Mouse (Mus musculus): ENCODE results near the gene Sema4c.
"Not testable (repeated sequence)": the region's sequence is repeated elsewhere in the genome, so short reads cannot be mapped to it uniquely, and the experiment has no call there.

Gene Sema4c

DNA sequence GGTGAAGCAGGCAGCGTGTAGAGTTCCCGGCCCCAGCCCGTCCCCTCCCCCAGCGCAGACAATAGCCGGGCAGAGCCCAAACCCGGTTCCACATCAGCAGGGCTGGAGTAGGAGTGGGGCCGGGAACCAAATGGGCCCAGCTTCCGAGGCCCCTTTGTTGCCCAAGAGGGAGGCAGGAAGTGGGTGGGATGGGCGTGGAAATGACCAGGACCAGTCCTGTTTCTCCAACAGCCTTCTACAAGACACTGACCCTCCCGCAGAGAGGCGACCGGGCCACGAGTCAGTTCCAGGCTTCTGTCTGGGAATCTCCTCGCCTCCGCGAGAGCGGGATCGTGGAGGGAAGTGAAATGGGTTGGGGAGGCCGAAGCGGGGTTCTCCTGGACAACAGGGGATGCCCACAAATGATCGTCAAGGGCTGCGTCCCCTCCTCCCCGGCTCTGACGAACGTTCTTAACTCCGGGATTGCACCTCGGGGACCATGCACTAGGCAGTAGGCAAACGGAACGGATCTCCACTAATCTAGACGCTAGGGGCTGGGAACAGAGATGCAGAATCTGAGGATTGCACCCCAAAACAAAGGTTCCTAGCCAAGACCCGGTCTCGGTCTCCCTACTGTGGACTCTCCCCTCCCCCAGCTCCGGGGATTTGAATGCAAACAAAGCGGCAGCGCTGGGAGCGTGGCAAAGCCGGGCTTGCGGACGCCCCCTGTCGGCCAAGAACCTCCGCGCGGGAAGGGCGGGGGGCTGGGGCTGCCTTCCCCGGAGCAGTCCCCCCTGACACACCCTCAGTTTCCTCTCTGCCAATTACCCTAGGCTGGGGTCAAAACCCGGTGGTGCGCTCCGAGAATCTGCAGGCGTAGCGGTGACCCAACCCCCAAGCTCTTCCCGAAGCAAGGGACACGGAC is 1.3 kb downstream of the Sema4c start:
- peak; percentile 94 for DNase-seq (ENCODE audit: low spot score)

- DNase-seq (ENCODE audit: low spot score): peak; percentile 53
These were observed 2.3 kb downstream of the Sema4c start for GRCm38 (mm10) chr1:36555798-36556395.

- no peak for DNase-seq (ENCODE audit: low spot score)
These were observed 3.3 kb downstream of the Sema4c start for GRCm38 (mm10) chr1:36554633-36555399.

DNA sequence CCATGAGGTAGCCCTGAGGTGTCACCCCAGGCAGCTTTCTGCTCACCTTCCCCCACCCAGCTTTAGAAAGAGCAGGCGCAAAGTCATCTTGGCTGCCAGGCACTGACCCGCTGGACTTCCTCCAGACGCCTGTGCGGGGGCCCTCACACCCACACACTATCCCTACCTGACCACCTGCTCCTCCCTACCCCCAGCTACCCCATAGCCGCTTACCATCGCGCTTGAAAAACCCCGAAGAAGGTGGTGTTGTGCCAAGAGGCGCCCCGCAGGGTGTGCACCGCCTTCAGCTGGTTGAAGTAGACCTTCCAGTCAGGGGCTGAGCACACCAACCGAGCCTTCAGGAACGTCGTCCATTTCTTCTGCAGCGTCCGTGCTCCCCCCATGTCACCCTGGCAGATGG is 5.6 kb downstream of the Sema4c start:
- no peak for DNase-seq (ENCODE audit: low spot score)

DNA sequence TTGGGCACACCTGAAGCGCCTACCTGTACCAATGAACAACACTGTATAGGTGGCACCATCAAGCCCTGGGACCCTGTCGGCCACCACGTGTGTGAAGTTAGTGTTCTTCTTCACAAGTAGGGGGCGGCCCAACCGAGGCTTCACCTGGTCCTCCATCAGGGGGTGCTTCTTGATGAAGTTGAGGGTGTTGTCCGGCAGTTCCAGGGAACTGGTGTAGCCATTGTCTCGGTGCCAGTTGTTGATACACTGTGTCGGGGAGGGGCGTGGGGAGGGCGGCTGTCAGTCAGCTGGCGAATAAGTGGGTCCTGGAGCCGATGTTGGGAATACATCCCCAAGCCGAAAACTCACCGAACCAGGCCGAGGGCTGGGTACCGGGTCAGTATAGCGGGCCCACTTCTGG is 6.2 kb downstream of the Sema4c start:
- no peak for DNase-seq (ENCODE audit: low spot score)

- DNase-seq (ENCODE audit: low spot score): no peak
These were observed 7.9 kb downstream of the Sema4c start for GRCm38 (mm10) chr1:36550075-36550863.

- no peak for DNase-seq (ENCODE audit: low spot score)
These were observed 8.7 kb downstream of the Sema4c start for GRCm38 (mm10) chr1:36549491-36549890.

- no peak for DNase-seq (ENCODE audit: low spot score)
These were observed 9.4 kb downstream of the Sema4c start for GRCm38 (mm10) chr1:36548771-36549170.

- peak; percentile 82 for DNase-seq (ENCODE audit: low spot score)
These were observed 10.1 kb downstream of the Sema4c start for GRCm38 (mm10) chr1:36547981-36548598.

DNA sequence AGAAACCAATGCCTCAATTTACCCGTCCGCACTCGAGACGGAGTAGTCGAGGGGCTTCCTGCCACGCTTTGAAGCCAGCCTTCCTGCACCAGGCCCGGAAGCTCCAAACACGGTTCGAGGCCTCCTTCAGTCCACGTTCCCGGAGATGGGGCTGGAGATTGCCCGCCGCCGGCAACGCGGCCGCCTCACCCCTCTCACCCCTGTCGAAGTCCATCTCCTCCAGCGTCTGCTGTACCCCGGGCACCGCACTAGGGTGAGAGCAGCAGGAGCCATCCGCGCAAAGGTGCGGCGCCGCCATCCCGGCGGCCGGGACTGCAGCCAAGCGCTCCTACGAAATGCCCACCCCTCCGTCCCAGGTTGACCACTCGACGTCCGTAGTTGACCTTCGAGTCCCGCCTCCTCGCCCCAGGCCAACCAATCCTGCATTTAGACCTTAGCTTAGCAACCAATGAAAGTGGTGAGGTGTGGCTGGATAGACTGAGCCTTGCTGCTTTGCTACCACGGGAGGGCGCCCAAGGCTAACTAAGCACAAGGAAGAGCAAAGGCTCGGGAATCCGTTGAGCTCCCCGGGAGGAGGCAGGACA is 11.2 kb downstream of the Sema4c start, which contains the start of gene Ankrd39:
Ankrd39 (minus strand) TSS at position 558 of the 584 bp plus-strand sequence.
- peak; percentile 100 for DNase-seq (ENCODE audit: low spot score)

DNA sequence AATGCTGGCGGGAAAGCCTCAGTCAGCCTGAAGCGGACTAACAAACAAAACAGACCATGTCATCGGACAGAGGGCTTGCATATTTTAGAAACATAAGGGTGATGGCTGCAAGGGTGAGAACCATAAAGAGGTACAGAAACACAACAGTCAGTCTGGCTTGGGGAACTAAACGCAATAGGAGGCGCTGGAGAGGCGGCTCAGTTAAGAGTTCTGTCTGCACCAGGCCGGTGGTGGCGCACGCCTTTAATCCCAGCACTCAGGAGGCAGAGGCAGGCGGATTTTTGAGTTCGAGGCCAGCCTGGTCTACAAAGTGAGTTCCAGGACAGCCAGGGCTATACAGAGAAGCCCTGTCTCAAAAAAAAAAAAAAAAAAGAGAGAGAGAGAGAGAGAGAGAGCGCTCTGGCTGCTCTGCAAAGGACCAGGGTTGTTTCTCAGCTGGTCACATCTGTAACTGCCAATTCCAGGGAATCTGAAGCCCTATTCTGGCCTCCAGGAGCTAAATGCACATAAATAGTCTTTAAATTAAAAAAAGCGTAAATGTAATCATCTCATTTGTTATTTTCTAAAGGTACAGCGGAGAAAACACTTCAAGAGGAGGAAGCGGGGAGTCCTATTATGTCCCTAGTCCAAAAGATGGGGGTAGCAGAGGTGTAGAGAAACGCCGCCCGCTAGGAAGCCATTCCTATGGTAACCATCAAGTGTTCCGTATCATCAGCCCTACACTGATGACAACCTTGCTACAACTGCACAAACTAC is 12.1 kb downstream of the Sema4c start:
- no peak for DNase-seq (ENCODE audit: low spot score)

GRCm38 (mm10) chr1:36545382-36545781 is 12.8 kb downstream of the Sema4c start:
- DNase-seq (ENCODE audit: low spot score): no peak

- DNase-seq (ENCODE audit: low spot score): no peak
These were observed 15.2 kb downstream of the Sema4c start for GRCm38 (mm10) chr1:36542925-36543324.

GRCm38 (mm10) chr1:36541844-36542243 is 16.3 kb downstream of the Sema4c start:
- no peak for DNase-seq (ENCODE audit: low spot score)

GRCm38 (mm10) chr1:36540807-36541206 is 17.3 kb downstream of the Sema4c start:
- DNase-seq (ENCODE audit: low spot score): no peak

DNA sequence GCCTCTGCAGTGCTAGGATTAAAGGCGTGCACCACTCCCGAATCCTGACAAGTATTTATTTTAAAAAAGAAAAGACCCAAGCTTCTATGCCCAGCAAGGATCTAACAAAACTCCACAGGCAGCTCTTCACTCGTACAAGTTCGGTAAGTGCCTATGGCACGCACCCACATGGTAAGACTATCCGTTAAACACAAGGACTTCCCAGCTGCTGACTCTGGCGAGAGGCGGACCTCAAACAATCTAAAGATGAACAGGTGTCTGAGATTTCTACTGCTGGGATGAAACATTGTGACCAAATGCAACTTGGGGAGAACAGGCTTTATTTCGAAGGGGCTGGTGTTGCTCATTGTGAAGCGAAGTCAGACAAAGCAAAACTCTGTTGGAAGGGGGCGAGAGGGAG is 18.0 kb downstream of the Sema4c start:
- no peak for DNase-seq (ENCODE audit: low spot score)

- peak; percentile 92 for DNase-seq (ENCODE audit: low spot score)
These were observed 19.0 kb downstream of the Sema4c start, which contains the start of gene Gm42417 for GRCm38 (mm10) chr1:36539186-36539585. Gene Gm42417, minus strand, starts transcription at chr1:36539429.

DNA sequence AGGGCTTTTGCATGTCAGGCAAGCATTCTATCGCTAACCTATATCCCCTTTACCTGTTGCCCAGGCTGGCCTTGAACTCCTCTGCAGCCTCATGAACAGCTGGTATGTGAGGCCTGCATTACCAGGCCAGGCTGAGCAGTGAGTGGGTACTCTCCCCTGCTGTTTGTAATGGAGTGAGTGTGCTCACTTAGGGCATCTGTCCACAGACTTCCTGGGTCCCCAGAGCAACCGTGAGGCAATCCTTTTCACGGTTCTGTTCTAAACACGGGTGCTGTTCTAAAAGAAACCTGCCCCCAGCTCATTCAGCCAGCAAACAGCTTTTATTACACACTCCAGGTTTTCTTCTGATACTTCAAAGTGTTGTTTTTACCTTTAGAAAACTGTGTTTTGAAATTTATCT is 19.4 kb downstream of the Sema4c start:
- DNase-seq (ENCODE audit: low spot score): peak; percentile 54

DNA sequence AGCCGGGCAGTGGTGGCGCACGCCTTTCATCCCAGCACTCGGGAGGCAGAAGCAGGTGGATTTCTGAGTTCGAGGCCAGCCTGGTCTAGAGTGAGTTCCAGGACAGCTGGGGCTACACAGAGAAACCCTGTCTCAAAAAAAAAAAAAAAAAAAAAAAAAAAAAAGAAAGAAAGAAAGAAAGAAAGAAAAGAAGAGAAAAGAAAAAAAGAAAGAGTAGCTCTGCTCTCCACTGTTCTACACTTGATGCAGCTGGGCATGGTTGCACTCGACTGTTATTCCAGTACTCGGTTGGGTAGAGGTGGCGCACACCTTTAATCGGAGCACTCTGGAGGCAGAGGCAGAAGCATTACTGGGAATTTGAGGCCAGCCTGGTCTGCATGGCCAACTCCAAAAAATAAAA is 21.4 kb downstream of the Sema4c start, which contains the start of gene Ankrd23:
Ankrd23 (minus strand) TSS at position 101 of the 400 bp plus-strand sequence.
- not testable (repeated sequence) for DNase-seq (ENCODE audit: low spot score)

GRCm38 (mm10) chr1:36536397-36536728 is 21.8 kb downstream of the Sema4c start:
- no peak for DNase-seq (ENCODE audit: low spot score)
